Mouse (Mus musculus) E14TG2a.4 (cell line): ENCODE measurements around the gene Ubr2.

Experiments
- H3K27me3 ChIP-seq: 2 replicates; pipeline ENCODE4 v1.6.1; 2014; ENCODE audit warnings: low read length, control low read depth; ENCODE audit not compliant: insufficient read depth
- H3K36me3 ChIP-seq: 2 replicates; pipeline ENCODE4 v1.6.1; 2014; ENCODE audit warnings: low read length, control low read depth; ENCODE audit not compliant: insufficient read depth
- H3K4me1 ChIP-seq: replicated peaks from 2 replicates; pipeline ENCODE4 v1.6.1; 2014; ENCODE audit warnings: low read depth, low read length, control low read depth
- H3K4me3 ChIP-seq: replicated peaks from 2 replicates; pipeline ENCODE4 v1.5.1; 2014; ENCODE audit warnings: mild to moderate bottlenecking, low read length
- H3K9me3 ChIP-seq: 2 replicates; pipeline ENCODE4 v1.6.1; 2014; ENCODE audit warnings: low read length, control low read depth
- CTCF ChIP-seq: conservative IDR thresholded peaks from 2 replicates; pipeline ENCODE4 v1.5.1; 2014; ENCODE audit warnings: low read length
- NANOG ChIP-seq: IDR thresholded peaks from 2 replicates; pipeline ENCODE4 v1.6.1; 2014; ENCODE audit warnings: borderline replicate concordance, low read length, mixed read lengths
- POU5F1 ChIP-seq: IDR thresholded peaks from 2 replicates; pipeline ENCODE4 v1.6.1; 2014; ENCODE audit warnings: low read length, borderline replicate concordance

The Ubr2 gene

DNA sequence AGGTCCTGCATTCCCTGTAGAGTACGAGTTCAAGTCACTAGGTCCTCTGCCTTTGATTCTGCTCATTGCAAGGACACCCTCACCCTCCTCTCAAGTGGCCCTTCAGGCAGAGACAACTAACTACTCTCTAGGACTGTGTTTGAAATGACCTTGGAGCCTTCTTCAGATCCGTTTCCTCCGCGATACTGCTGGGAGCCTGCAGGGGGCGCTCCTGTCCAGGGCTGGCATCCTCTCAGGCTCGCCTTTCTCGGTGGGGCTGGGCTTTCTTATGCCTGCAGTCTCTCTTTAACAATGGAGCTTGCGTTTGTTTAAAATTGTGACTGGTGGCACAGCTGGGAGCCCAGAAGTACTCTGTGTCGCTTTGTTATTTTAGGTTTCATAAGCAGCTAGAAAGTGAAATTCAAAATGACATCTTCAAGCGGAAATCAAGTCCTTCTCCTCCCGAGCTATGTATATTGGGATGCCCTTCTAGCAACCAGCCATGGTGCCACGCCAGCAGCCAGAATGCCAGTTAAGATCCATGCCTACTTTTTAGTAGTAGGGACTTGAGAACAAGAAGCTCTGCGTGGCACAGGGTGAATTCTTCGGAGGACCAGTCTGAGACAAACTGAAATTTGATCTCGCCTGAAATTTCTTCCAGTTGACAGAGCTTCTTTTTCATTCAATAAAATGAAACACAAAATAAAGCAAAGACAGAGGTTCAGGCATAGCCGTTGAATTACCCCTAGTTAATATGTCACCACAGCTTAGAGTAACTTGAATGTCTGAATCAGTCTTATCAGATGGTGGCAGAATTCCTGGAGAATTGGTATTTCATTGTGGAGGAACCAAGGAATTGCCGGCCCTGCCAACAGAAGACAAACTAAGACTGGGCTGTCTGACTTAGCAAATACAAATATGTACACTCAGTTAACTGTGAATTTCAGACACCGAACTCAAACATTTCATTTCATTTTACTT lies 28.8 kb upstream of the Ubr2 start:
- no peak overlapping the region for H3K4me3 ChIP-seq
- H3K36me3 ChIP-seq, result no peaks in the 10 kb centered on the region
- no peaks in the 10 kb centered on the region for H3K27me3 ChIP-seq
- TF ChIP-seq CTCF, result peak; percentile 94
- TF ChIP-seq POU5F1, result no peak
- no peak for TF ChIP-seq NANOG
- 0 out of 2 replicates have a peak, but pooled peaks cover 3% of the 10 kb centered on the region for H3K4me1 ChIP-seq
- H3K9me3 ChIP-seq, result peaks cover 12% of the 10 kb centered on the region

DNA sequence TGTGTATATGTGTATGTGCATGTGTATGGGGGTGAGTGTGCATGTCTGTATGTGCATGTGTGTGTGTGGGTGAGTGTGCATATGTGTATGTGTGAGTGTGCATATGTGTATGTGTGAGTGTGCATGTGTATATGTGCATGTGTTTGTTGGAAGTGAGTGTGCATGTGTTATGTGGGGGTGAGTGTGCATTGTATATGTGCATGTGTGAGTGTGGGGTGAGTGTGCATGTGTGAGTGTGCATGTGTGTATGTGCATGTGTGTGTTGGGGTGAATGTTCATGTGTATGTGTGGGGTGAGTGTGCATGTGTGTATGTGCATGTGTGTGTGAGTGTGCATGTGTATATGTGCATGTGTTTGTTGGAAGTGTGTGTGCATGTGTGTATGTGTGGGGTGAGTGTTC lies 24.2 kb upstream of the Ubr2 start:
- Histone ChIP-seq H3K9me3 (no peaks in the 10 kb centered on the region), H3K27me3 (no peaks in the 10 kb centered on the region; the same call in 1 of the 2 replicates), H3K4me3 (no peak overlapping the region), H3K4me1 (0 out of 2 replicates have a peak, but pooled peaks cover 3% of the 10 kb centered on the region), H3K36me3 (no peaks in the 10 kb centered on the region)
- TF ChIP-seq POU5F1 (no peak), NANOG (no peak), CTCF (no peak)

GRCm38 (mm10) chr17:47033643-47034042 lies 23.3 kb upstream of the Ubr2 start:
- no peak overlapping the region for H3K4me3 ChIP-seq
- H3K36me3 ChIP-seq, result no peaks in the 10 kb centered on the region
- H3K4me1 ChIP-seq, result 0 out of 2 replicates have a peak, but pooled peaks cover under 1% of the 10 kb centered on the region
- TF ChIP-seq CTCF, result peak; percentile 84
- TF ChIP-seq POU5F1, result no peak
- no peaks in the 10 kb centered on the region; the same call in 1 of the 2 replicates for H3K27me3 ChIP-seq
- no peaks in the 10 kb centered on the region for H3K9me3 ChIP-seq

DNA sequence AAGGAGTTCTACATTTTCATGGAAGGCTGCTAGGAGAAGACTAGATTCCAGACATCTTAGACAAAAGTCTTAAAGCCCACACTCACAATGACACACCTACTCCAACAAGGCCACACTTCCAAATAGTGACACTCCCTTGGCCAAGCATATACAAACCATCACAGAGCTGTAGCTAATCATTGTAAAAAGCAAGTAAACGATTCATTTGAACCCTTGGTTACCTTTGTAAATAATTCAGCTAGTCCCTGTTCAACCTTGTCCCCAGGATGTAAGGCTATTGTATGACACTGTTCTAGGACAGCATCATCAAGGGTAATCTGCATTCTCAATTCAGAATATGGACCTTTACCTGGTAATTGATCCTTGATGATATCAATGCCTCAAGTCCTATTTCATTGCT lies 14.4 kb upstream of the Ubr2 start:
- TF ChIP-seq CTCF, result no peak
- no peak for TF ChIP-seq POU5F1
- TF ChIP-seq NANOG, result no peak
- no peak overlapping the region for H3K4me3 ChIP-seq
- H3K27me3 ChIP-seq, result peaks cover 4% of the 10 kb centered on the region; the same call in 1 of the 2 replicates
- no peaks in the 10 kb centered on the region for H3K36me3 ChIP-seq
- H3K4me1 ChIP-seq, result no peaks in the 10 kb centered on the region
- peaks cover 11% of the 10 kb centered on the region for H3K9me3 ChIP-seq

DNA sequence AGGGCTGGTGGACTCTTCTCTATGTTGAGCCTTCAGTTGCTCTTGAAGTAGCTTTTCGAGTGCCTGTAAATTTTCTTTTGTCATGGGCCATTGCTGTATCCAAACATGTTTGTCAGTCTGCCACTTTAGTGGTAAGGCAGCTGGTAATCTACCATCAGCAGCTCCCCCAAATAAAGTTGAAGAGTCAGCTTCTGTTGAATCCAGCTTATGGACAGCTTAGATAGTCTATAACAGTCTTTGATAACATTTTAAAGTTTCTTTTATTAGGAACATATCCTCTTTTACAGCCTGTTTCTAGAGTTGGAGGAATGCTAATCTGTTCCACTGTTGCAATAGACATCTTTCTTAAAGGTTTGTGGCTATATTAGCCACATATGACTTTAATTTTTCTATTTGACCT lies 13.0 kb upstream of the Ubr2 start:
- TF ChIP-seq CTCF (no peak), NANOG (no peak), POU5F1 (no peak)
- H3K27me3 ChIP-seq, result peaks cover 6% of the 10 kb centered on the region; the same call in 1 of the 2 replicates
- no peaks in the 10 kb centered on the region for H3K4me1 ChIP-seq
- H3K36me3 ChIP-seq, result no peaks in the 10 kb centered on the region
- H3K9me3 ChIP-seq, result peaks cover 11% of the 10 kb centered on the region
- H3K4me3 ChIP-seq, result no peak overlapping the region

GRCm38 (mm10) chr17:47012896-47013295 lies 2.5 kb upstream of the Ubr2 start:
- H3K9me3 ChIP-seq, result no peaks in the 10 kb centered on the region
- no peak for TF ChIP-seq NANOG
- no peak for TF ChIP-seq POU5F1
- TF ChIP-seq CTCF, result no peak

GRCm38 (mm10) chr17:47011661-47012043 lies 1.3 kb upstream of the Ubr2 start:
- H3K9me3 ChIP-seq, result no peaks in the 10 kb centered on the region
- peaks cover 8% of the 10 kb centered on the region; the same call in 1 of the 2 replicates for H3K36me3 ChIP-seq
- TF ChIP-seq CTCF (no peak), POU5F1 (no peak)
- H3K27me3 ChIP-seq, result 0 out of 2 replicates have a peak, but pooled peaks cover 8% of the 10 kb centered on the region
- H3K4me3 ChIP-seq, result no peak overlapping the region
- H3K4me1 ChIP-seq, result peaks cover 38% of the 10 kb centered on the region

More at GRCm38 (mm10) chr17:47012896-47013295, 2.5 kb upstream of the Ubr2 start:
- H3K4me1 ChIP-seq, result peaks cover 32% of the 10 kb centered on the region
- H3K4me3 ChIP-seq, result no peak overlapping the region
- H3K27me3 ChIP-seq, result 0 out of 2 replicates have a peak, but pooled peaks cover 8% of the 10 kb centered on the region
- H3K36me3 ChIP-seq, result no peaks in the 10 kb centered on the region

GRCm38 (mm10) chr17:47010722-47011660 lies 635 bp upstream of the Ubr2 start:
- no peak for TF ChIP-seq CTCF
- TF ChIP-seq POU5F1, result no peak
- TF ChIP-seq NANOG, result no peak
- H3K9me3 ChIP-seq, result no peaks in the 10 kb centered on the region
- H3K27me3 ChIP-seq, result 0 out of 2 replicates have a peak, but pooled peaks cover 8% of the 10 kb centered on the region

More at GRCm38 (mm10) chr17:47010722-47011660, 635 bp upstream of the Ubr2 start:
- Histone ChIP-seq H3K36me3 (peaks cover 10% of the 10 kb centered on the region; the same call in 1 of the 2 replicates), H3K4me3 (peak overlapping the region; percentile 98), H3K4me1 (peaks cover 41% of the 10 kb centered on the region)
